Mouse (Mus musculus): ENCODE data around the gene Gzmm. TPM values are rescaled to one million over a fixed set of nuclear protein-coding genes. Genes with fewer than 3 reads are reported as not detected.

Gzmm gene
- total RNA-seq, 2 experiments from 2014 or later = 2.6 to 3.3 TPM

GRCm38 (mm10) chr10:79717640-79718357 is 29.0 kb downstream of the Gzmm start:
- peak; percentile 55 for DNase-seq
- intact Hi-C loops (cut with DNase I) = loop anchor here (2.0 kb wide), 1 partner anchor 13 kb away; the partner anchor contains the start of gene Bsg

- DNase-seq = no peak
- intact Hi-C loops (cut with DNase I) = no loop called here
Observed at GRCm38 (mm10) chr10:79721089-79721488, 32.3 kb downstream of the Gzmm start.

- intact Hi-C loops (cut with DNase I) = no loop called here
- peak; percentile 67 for DNase-seq
Observed at GRCm38 (mm10) chr10:79723047-79723446, 34.2 kb downstream of the Gzmm start.

- no peak for DNase-seq
- intact Hi-C loops (cut with DNase I) = no loop called here
Observed at GRCm38 (mm10) chr10:79723692-79724091, 34.9 kb downstream of the Gzmm start.

- intact Hi-C loops (cut with DNase I) = no loop called here
- DNase-seq = no peak
Observed at GRCm38 (mm10) chr10:79726090-79726489, 37.3 kb downstream of the Gzmm start.

- no peak for DNase-seq
- intact Hi-C loops (cut with DNase I) = no loop called here
Observed at GRCm38 (mm10) chr10:79728323-79729249, 39.8 kb downstream of the Gzmm start.

GRCm38 (mm10) chr10:79729357-79729965 is 40.6 kb downstream of the Gzmm start:
- intact Hi-C loops (cut with DNase I) = no loop called here
- DNase-seq = peak; percentile 63

- DNase-seq = no peak
- intact Hi-C loops (cut with DNase I) = loop anchor here (10.0 kb wide), 1 partner anchor 1822 kb away; the partner anchor contains the start of gene Aes
Observed at GRCm38 (mm10) chr10:79732500-79732899, 43.7 kb downstream of the Gzmm start.

- no peak for DNase-seq
- intact Hi-C loops (cut with DNase I) = loop anchor here (10.0 kb wide), 1 partner anchor 1821 kb away; the partner anchor contains the start of gene Aes
Observed at GRCm38 (mm10) chr10:79733847-79734246, 45.0 kb downstream of the Gzmm start.

- DNase-seq = no peak
- intact Hi-C loops (cut with DNase I) = loop anchor here (10.0 kb wide), 1 partner anchor 1819 kb away; the partner anchor contains the start of gene Aes
Observed at GRCm38 (mm10) chr10:79735361-79735760, 46.5 kb downstream of the Gzmm start.

- intact Hi-C loops (cut with DNase I) = loop anchor here (10.0 kb wide), 1 partner anchor 1818 kb away; the partner anchor contains the start of gene Aes
- no peak for DNase-seq
Observed at GRCm38 (mm10) chr10:79736706-79737105, 47.9 kb downstream of the Gzmm start.

- intact Hi-C loops (cut with DNase I) = loop anchor here (10.0 kb wide), 1 partner anchor 1817 kb away; the partner anchor contains the start of gene Aes
- DNase-seq = no peak
Observed at GRCm38 (mm10) chr10:79738259-79738658, 49.4 kb downstream of the Gzmm start.

- intact Hi-C loops (cut with DNase I) = loop anchor here (10.0 kb wide), 1 partner anchor 1816 kb away; the partner anchor contains the start of gene Aes
Observed at GRCm38 (mm10) chr10:79739234-79739633, 50.4 kb downstream of the Gzmm start.

GRCm38 (mm10) chr10:79740863-79741262 is 52.0 kb downstream of the Gzmm start:
- no peak for DNase-seq
- intact Hi-C loops (cut with DNase I) = no loop called here

More at GRCm38 (mm10) chr10:79739234-79739633, 50.4 kb downstream of the Gzmm start:
- no peak for DNase-seq

GRCm38 (mm10) chr10:79743161-79743560 is 54.3 kb downstream of the Gzmm start:
- intact Hi-C loops (cut with DNase I) = no loop called here
- DNase-seq = no peak

- intact Hi-C loops (cut with DNase I) = no loop called here
- DNase-seq = no peak
Observed at GRCm38 (mm10) chr10:79743650-79744365, 55.0 kb downstream of the Gzmm start.
